Mouse (Mus musculus): ENCODE data around the gene Pmpcb. TPM values are rescaled to one million over a fixed set of nuclear protein-coding genes. Genes with fewer than 3 reads are reported as not detected.

The Pmpcb gene
- total and polyA plus RNA-seq, 2 experiments from 2014 or later: 68.6 to 94.9 TPM

- Histone ChIP-seq H3K4me2 (ENCODE audit: low read depth) (peak overlapping the region; percentile 17; the same call in 1 of the 2 replicates), H3K9me3 (ENCODE audit: low read length) (no peaks in the 10 kb centered on the region), H3K27ac (ENCODE audit: low read depth, low read length) (peak overlapping the region; percentile 68), H3K27me3 (ENCODE audit: insufficient read depth, low read length) (no peaks in the 10 kb centered on the region), H3K4me3 (ENCODE audit: low read depth, low read length) (no peak overlapping the region), H3K4me1 (ENCODE audit: insufficient read depth) (0 out of 2 replicates have a peak, but pooled peaks cover 8% of the 10 kb centered on the region), H3K9ac (no peak overlapping the region), H3K36me3 (ENCODE audit: insufficient read depth) (no peaks in the 10 kb centered on the region)
- DNase-seq (peak; percentile 7), ATAC-seq (no peak)
- 5% methylated on average over 3 of the region's 3 CpGs for WGBS
- no peak for TF ChIP-seq CTCF (IDR thresholded peaks at IDR 0.05; ENCODE audit: low read depth)
Measured at GRCm38 (mm10) chr5:21732177-21732911, 4.6 kb upstream of the Pmpcb start.

- no peaks in the 10 kb centered on the region for H3K36me3 ChIP-seq (ENCODE audit: insufficient read depth)
- DNase-seq (peak; percentile 75), ATAC-seq (peak; percentile 75)
- H3K27ac ChIP-seq (ENCODE audit: low read depth, low read length): peak overlapping the region; percentile 68
- H3K9ac ChIP-seq: no peak overlapping the region
- peak overlapping the region; percentile 17; the same call in 1 of the 2 replicates for H3K4me2 ChIP-seq (ENCODE audit: low read depth)
- H3K4me3 ChIP-seq (ENCODE audit: low read depth, low read length): no peak overlapping the region
- H3K9me3 ChIP-seq (ENCODE audit: low read length): no peaks in the 10 kb centered on the region
- peak; percentile 69 for TF ChIP-seq CTCF (IDR thresholded peaks at IDR 0.05; ENCODE audit: low read depth)
- peaks cover 12% of the 10 kb centered on the region; the same call in 1 of the 2 replicates for H3K4me1 ChIP-seq (ENCODE audit: insufficient read depth)
- 5% methylated on average over 8 of the region's 8 CpGs for WGBS
- no peaks in the 10 kb centered on the region for H3K27me3 ChIP-seq (ENCODE audit: insufficient read depth, low read length)
Measured at GRCm38 (mm10) chr5:21732930-21733329, 4.0 kb upstream of the Pmpcb start.

- H3K36me3 ChIP-seq (ENCODE audit: insufficient read depth): peaks cover 11% of the 10 kb centered on the region
- TF ChIP-seq CTCF (IDR thresholded peaks at IDR 0.05; ENCODE audit: low read depth): no peak
- 87% methylated on average over 20 of the region's 20 CpGs for WGBS
- DNase-seq (no peak), ATAC-seq (no peak)
- H3K27me3 ChIP-seq (ENCODE audit: insufficient read depth, low read length): no peaks in the 10 kb centered on the region
- no peak overlapping the region for H3K4me3 ChIP-seq (ENCODE audit: low read depth, low read length)
- H3K27ac ChIP-seq (ENCODE audit: low read depth, low read length): no peak overlapping the region
- peaks cover 18% of the 10 kb centered on the region; the same call in 1 of the 2 replicates for H3K4me1 ChIP-seq (ENCODE audit: insufficient read depth)
- H3K9ac ChIP-seq: no peak overlapping the region
- H3K4me2 ChIP-seq (ENCODE audit: low read depth): no peak overlapping the region
- no peaks in the 10 kb centered on the region for H3K9me3 ChIP-seq (ENCODE audit: low read length)
Measured at GRCm38 (mm10) chr5:21735100-21735499, 1.8 kb upstream of the Pmpcb start.

GRCm38 (mm10) chr5:21735584-21735983 is 1.4 kb upstream of the Pmpcb start:
- peaks cover 18% of the 10 kb centered on the region; the same call in 1 of the 2 replicates for H3K4me1 ChIP-seq (ENCODE audit: insufficient read depth)
- WGBS: 28% methylated on average over 10 of the region's 10 CpGs
- H3K4me2 ChIP-seq (ENCODE audit: low read depth): no peak overlapping the region
- peaks cover 16% of the 10 kb centered on the region for H3K36me3 ChIP-seq (ENCODE audit: insufficient read depth)
- H3K9me3 ChIP-seq (ENCODE audit: low read length): no peaks in the 10 kb centered on the region
- no peaks in the 10 kb centered on the region for H3K27me3 ChIP-seq (ENCODE audit: insufficient read depth, low read length)
- no peak overlapping the region for H3K4me3 ChIP-seq (ENCODE audit: low read depth, low read length)
- no peak overlapping the region for H3K9ac ChIP-seq
- DNase-seq (peak; percentile 45), ATAC-seq (no peak)
- no peak overlapping the region for H3K27ac ChIP-seq (ENCODE audit: low read depth, low read length)
- peak; percentile 71 for TF ChIP-seq CTCF (IDR thresholded peaks at IDR 0.05; ENCODE audit: low read depth)

GRCm38 (mm10) chr5:21736046-21736445 is 895 bp upstream of the Pmpcb start:
- no peak overlapping the region for H3K9ac ChIP-seq
- no peak overlapping the region for H3K27ac ChIP-seq (ENCODE audit: low read depth, low read length)
- H3K27me3 ChIP-seq (ENCODE audit: insufficient read depth, low read length): no peaks in the 10 kb centered on the region
- peaks cover 18% of the 10 kb centered on the region; the same call in 1 of the 2 replicates for H3K4me1 ChIP-seq (ENCODE audit: insufficient read depth)
- H3K9me3 ChIP-seq (ENCODE audit: low read length): no peaks in the 10 kb centered on the region
- H3K4me2 ChIP-seq (ENCODE audit: low read depth): no peak overlapping the region
- H3K36me3 ChIP-seq (ENCODE audit: insufficient read depth): peaks cover 17% of the 10 kb centered on the region
- no peak overlapping the region for H3K4me3 ChIP-seq (ENCODE audit: low read depth, low read length)
- WGBS: 85% methylated on average over 11 of the region's 11 CpGs
- no peak for DNase-seq
- no peak for ATAC-seq
- TF ChIP-seq CTCF (IDR thresholded peaks at IDR 0.05; ENCODE audit: low read depth): no peak

GRCm38 (mm10) chr5:21737620-21738019 is 679 bp downstream of the Pmpcb start:
- 29% methylated on average over 10 of the region's 10 CpGs for WGBS
- TF ChIP-seq CTCF (IDR thresholded peaks at IDR 0.05; ENCODE audit: low read depth): no peak
- no peak for ATAC-seq
- Histone ChIP-seq H3K36me3 (ENCODE audit: insufficient read depth) (peaks cover 33% of the 10 kb centered on the region), H3K9me3 (ENCODE audit: low read length) (no peaks in the 10 kb centered on the region), H3K4me1 (ENCODE audit: insufficient read depth) (peaks cover 17% of the 10 kb centered on the region; the same call in 1 of the 2 replicates), H3K4me3 (ENCODE audit: low read depth, low read length) (peak overlapping the region; percentile 66), H3K4me2 (ENCODE audit: low read depth) (peak overlapping the region; percentile 77), H3K9ac (peak overlapping the region; percentile 64), H3K27ac (ENCODE audit: low read depth, low read length) (peak overlapping the region; percentile 69; the same call in 1 of the 2 replicates), H3K27me3 (ENCODE audit: insufficient read depth, low read length) (no peaks in the 10 kb centered on the region)
- no peak for DNase-seq

- H3K27me3 ChIP-seq (ENCODE audit: insufficient read depth, low read length): no peaks in the 10 kb centered on the region
- DNase-seq (no peak), ATAC-seq (no peak)
- no peak overlapping the region for H3K4me3 ChIP-seq (ENCODE audit: low read depth, low read length)
- no peak overlapping the region for H3K4me2 ChIP-seq (ENCODE audit: low read depth)
- H3K27ac ChIP-seq (ENCODE audit: low read depth, low read length): no peak overlapping the region
- H3K9ac ChIP-seq: no peak overlapping the region
- 91% methylated on average over 11 of the region's 11 CpGs for WGBS
- peaks cover 10% of the 10 kb centered on the region; the same call in 1 of the 2 replicates for H3K4me1 ChIP-seq (ENCODE audit: insufficient read depth)
- TF ChIP-seq CTCF (IDR thresholded peaks at IDR 0.05; ENCODE audit: low read depth): no peak
- H3K36me3 ChIP-seq (ENCODE audit: insufficient read depth): peaks cover 47% of the 10 kb centered on the region
- H3K9me3 ChIP-seq (ENCODE audit: low read length): no peaks in the 10 kb centered on the region
Measured at GRCm38 (mm10) chr5:21739120-21739519, 2.2 kb downstream of the Pmpcb start.

Data from forebrain, postnatal 0 days (tissue).